13 mouse cellular contexts compared by ENCODE assay signal in genomic region chr16:30271941-30272595, GRCm38 (mm10). TPM values are rescaled to one million over a fixed set of nuclear protein-coding genes. Genes with fewer than 3 reads are reported as not detected.
DNase-seq lines count a peak whose midpoint lies in the region; ATAC-seq lines count a peak whose summit lies in the region.
"Had no signal": no experiment of that assay in that cellular context is flagged by ENCODE, and none has a peak within 500 bp of the region (broad histone marks: within the 10 kb centered on the region; RNA-seq: fewer than 3 reads in every experiment).

No protein-coding gene starts in this region.

- H3K4me3 ChIP-seq in neural tube, embryonic 15.5 days (replicated peaks), result no peak overlapping the region
- H3K4me3 ChIP-seq in limb, embryonic 10.5 days, result no peak overlapping the region
- H3K4me3 ChIP-seq: heart, embryonic 12.5 days had no signal

- no peaks in the 10 kb centered on the region for H3K36me3 ChIP-seq in neural tube, embryonic 15.5 days
- H3K36me3 ChIP-seq in limb, embryonic 10.5 days, result no peaks in the 10 kb centered on the region
- H3K36me3 ChIP-seq: heart, embryonic 12.5 days had no signal

- DNase-seq in frontal cortex, postnatal 10 days (ENCODE audit: low spot score in 2 of 2), result no peak
- DNase-seq in neural tube, embryonic 10.5 days (ENCODE audit: extremely low spot score, low spot score), result no peak
- no peak for DNase-seq in limb, embryonic 10.5 days (ENCODE audit: low spot score)
- peak; percentile 52 for DNase-seq in thymus, postnatal 4 days
- DNase-seq in heart, postnatal 4 days, result no peak
- no peak for DNase-seq in gastrocnemius, postnatal 25 days
- DNase-seq: adrenal gland, postnatal 36 days; cerebellum, adult 9-10 months; kidney, adult 11 months had no signal

- H3K27me3 ChIP-seq in neural tube, embryonic 15.5 days (replicated peaks), result no peaks in the 10 kb centered on the region; the same call in 1 of the 2 replicates
- H3K27me3 ChIP-seq in limb, embryonic 10.5 days (ENCODE audit: low read depth, poor library complexity, severe bottlenecking), result no peaks in the 10 kb centered on the region
- H3K27me3 ChIP-seq: heart, embryonic 12.5 days had no signal

- WGBS in neural tube, embryonic 15.5 days, result 64% methylated on average over 6 of the region's 6 CpGs
- 76% methylated on average over 6 of the region's 6 CpGs for WGBS in limb, embryonic 10.5 days

- H3K4me1 ChIP-seq in neural tube, embryonic 15.5 days, result peaks cover 13% of the 10 kb centered on the region; the same call in 1 of the 2 replicates
- peaks cover 23% of the 10 kb centered on the region for H3K4me1 ChIP-seq in limb, embryonic 10.5 days

- ATAC-seq in frontal cortex, adult (ENCODE audit: low TSS enrichment), result peak; percentile 74
- no peak for ATAC-seq in neural tube, embryonic 15.5 days (ENCODE audit: low FRiP score)

- no peaks in the 10 kb centered on the region for H3K9me3 ChIP-seq in neural tube, embryonic 15.5 days (replicated peaks)
- no peaks in the 10 kb centered on the region for H3K9me3 ChIP-seq in limb, embryonic 10.5 days (replicated peaks)
- H3K9me3 ChIP-seq: heart, embryonic 12.5 days had no signal

- H3K27ac ChIP-seq in neural tube, embryonic 15.5 days (replicated peaks), result peak overlapping the region; percentile 54; the same call in 1 of the 2 replicates
- peak overlapping the region; percentile 14; the same call in 1 of the 2 replicates for H3K27ac ChIP-seq in limb, embryonic 10.5 days

- H3K9ac ChIP-seq in neural tube, embryonic 15.5 days (replicated peaks), result no peak overlapping the region
- H3K9ac ChIP-seq: heart, embryonic 12.5 days had no signal

- no peak overlapping the region for H3K4me2 ChIP-seq in neural tube, embryonic 15.5 days
- H3K4me2 ChIP-seq: heart, embryonic 12.5 days had no signal

RNA-seq across cellular contexts. Expression of gene Cpn2, which starts 4.8 kb away (rescaled TPM):
- polyA plus RNA-seq in neural tube, embryonic 15.5 days (2015; fragmentation: Nextera tagmentation; extraction: Ambion mirVana), result not detected in 2 replicates
- polyA plus RNA-seq in limb, embryonic 10.5 days (2016; fragmentation: Nextera tagmentation; extraction: Ambion mirVana), result not detected in 2 replicates
- total RNA-seq in heart, postnatal 4 days (2021), result not detected
- not detected for total RNA-seq in gastrocnemius, postnatal 25 days (2021)
- total RNA-seq: left cerebral cortex, postnatal 14 days had no signal
- polyA plus RNA-seq: heart, embryonic 12.5 days had no signal

RNA-seq across cellular contexts. Expression of gene Lrrc15, which starts 11.0 kb away (rescaled TPM):
- 0.37 and 0.43 TPM in 2 replicates for polyA plus RNA-seq in neural tube, embryonic 15.5 days (2015; fragmentation: Nextera tagmentation; extraction: Ambion mirVana)
- 0.23 and 0.68 TPM in 2 replicates for polyA plus RNA-seq in limb, embryonic 10.5 days (2016; fragmentation: Nextera tagmentation; extraction: Ambion mirVana)
- total RNA-seq in heart, postnatal 4 days (2021), result under 1 TPM; 0.70 to 0.76 TPM
- total RNA-seq in gastrocnemius, postnatal 25 days (2021), result under 1 TPM; 0.10 to 0.16 TPM

RNA-seq across cellular contexts. Expression of gene Gp5, which starts 38.5 kb away (rescaled TPM):
- 0.52 and 1.2 TPM in 2 replicates for polyA plus RNA-seq in neural tube, embryonic 15.5 days (2015; fragmentation: Nextera tagmentation; extraction: Ambion mirVana)
- 1.5 and 1.7 TPM in 2 replicates for polyA plus RNA-seq in limb, embryonic 10.5 days (2016; fragmentation: Nextera tagmentation; extraction: Ambion mirVana)
- under 1 TPM; 0.12 to 0.38 TPM for total RNA-seq in heart, postnatal 4 days (2021)
- under 1 TPM in 1 of 2 experiments, not detected in 1; 0.16 TPM for total RNA-seq in gastrocnemius, postnatal 25 days (2021)
